24 mouse cellular contexts compared by ENCODE assay signal in the genomic region with DNA sequence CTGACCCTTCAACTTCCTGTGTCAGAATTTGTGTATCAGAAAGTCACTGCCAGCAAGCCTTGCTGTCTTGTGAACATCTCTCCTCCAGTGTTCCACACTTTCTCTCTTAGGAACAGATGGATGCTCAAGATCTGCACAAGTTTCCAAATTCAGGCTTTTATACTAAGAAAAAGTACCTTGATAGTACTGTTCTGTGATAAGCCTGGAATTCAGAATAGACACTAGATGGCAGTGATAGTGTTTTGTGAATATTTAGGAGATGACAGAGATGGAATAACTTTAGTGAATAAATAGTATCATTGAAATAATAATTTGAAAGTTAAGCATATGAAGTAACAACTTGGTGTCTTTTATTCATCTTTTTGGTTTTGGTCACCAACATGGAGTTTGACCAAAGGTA. TPM values are rescaled to one million over a fixed set of nuclear protein-coding genes. Genes with fewer than 3 reads are reported as not detected.
DNase-seq lines count a peak whose midpoint lies in the region; ATAC-seq and TF ChIP-seq lines count a peak whose summit lies in the region.
"Had no signal": no experiment of that assay in that cellular context is flagged by ENCODE, and none has a peak within 500 bp of the region (broad histone marks: within the 10 kb centered on the region; RNA-seq: fewer than 3 reads in every experiment).

No protein-coding gene starts in this region.

- peak; percentile 36 for DNase-seq in hindbrain, embryonic 14.5 days (ENCODE audit: low spot score)
- no peak for DNase-seq in hindbrain, embryonic 10.5 days (ENCODE audit: low spot score)
- DNase-seq in lung, postnatal 0 days (ENCODE audit: low spot score): no peak
- no peak for DNase-seq in lung, postnatal 14 days
- DNase-seq in Patski (ENCODE audit: low read depth, low spot score): no peak
- DNase-seq in stomach, postnatal 0 days (ENCODE audit: low spot score): no peak
- DNase-seq in kidney, adult 2 months: no peak
- DNase-seq: adrenal gland, postnatal 14 days; cerebellum, adult 18-20 months; cerebellum, postnatal 10 days; gastrocnemius, adult 2 months; heart, postnatal 14 days; kidney, adult 9 months; kidney, postnatal 10 days; right cerebral cortex, postnatal 4 days; thymus, postnatal 4 days had no signal

- no peak overlapping the region for H3K27ac ChIP-seq in hindbrain, embryonic 14.5 days
- H3K27ac ChIP-seq in hindbrain, embryonic 10.5 days: no peak overlapping the region
- H3K27ac ChIP-seq in lung, postnatal 0 days (ENCODE audit: low read length): no peak overlapping the region
- no peak overlapping the region for H3K27ac ChIP-seq in stomach, postnatal 0 days (replicated peaks)
- H3K27ac ChIP-seq in kidney, adult 2 months (ENCODE audit: insufficient read depth, low read depth, low read length): no peak overlapping the region
- H3K27ac ChIP-seq: embryonic facial prominence, embryonic 13.5 days; gastrocnemius, adult 2 months; hindbrain, embryonic 13.5 days; limb, embryonic 13.5 days; macrophage; neural tube, embryonic 13.5 days had no signal

- H3K4me3 ChIP-seq in hindbrain, embryonic 14.5 days (replicated peaks; ENCODE audit: low read length): no peak overlapping the region
- H3K4me3 ChIP-seq in hindbrain, embryonic 10.5 days: no peak overlapping the region
- H3K4me3 ChIP-seq in lung, postnatal 0 days (ENCODE audit: low read depth, low read length): no peak overlapping the region
- no peak overlapping the region for H3K4me3 ChIP-seq in stomach, postnatal 0 days (ENCODE audit: low read depth, low read length)
- no peak overlapping the region for H3K4me3 ChIP-seq in kidney, adult 2 months (ENCODE audit: insufficient read depth, low read depth, low read length)
- H3K4me3 ChIP-seq: embryonic facial prominence, embryonic 13.5 days; gastrocnemius, adult 2 months; hindbrain, embryonic 13.5 days; limb, embryonic 13.5 days; neural tube, embryonic 13.5 days had no signal

- H3K9me3 ChIP-seq in hindbrain, embryonic 14.5 days (ENCODE audit: control insufficient read depth, low read length): no peaks in the 10 kb centered on the region
- H3K9me3 ChIP-seq in hindbrain, embryonic 10.5 days: no peaks in the 10 kb centered on the region
- no peaks in the 10 kb centered on the region for H3K9me3 ChIP-seq in lung, postnatal 0 days (ENCODE audit: low read length)
- no peaks in the 10 kb centered on the region for H3K9me3 ChIP-seq in stomach, postnatal 0 days (ENCODE audit: control insufficient read depth, low read length)
- H3K9me3 ChIP-seq: embryonic facial prominence, embryonic 13.5 days; hindbrain, embryonic 13.5 days; limb, embryonic 13.5 days; neural tube, embryonic 13.5 days had no signal

- TF ChIP-seq POLR2A in kidney, adult 2 months (IDR thresholded peaks at IDR 0.05; ENCODE audit: low read depth, low read length): no peak

- no peak overlapping the region for H3K9ac ChIP-seq in hindbrain, embryonic 14.5 days
- no peak overlapping the region for H3K9ac ChIP-seq in lung, postnatal 0 days (replicated peaks; ENCODE audit: low read depth)
- no peak overlapping the region for H3K9ac ChIP-seq in stomach, postnatal 0 days (ENCODE audit: low read length)
- H3K9ac ChIP-seq: embryonic facial prominence, embryonic 13.5 days; hindbrain, embryonic 13.5 days; limb, embryonic 13.5 days; neural tube, embryonic 13.5 days had no signal

- no peak for TF ChIP-seq EP300 in lung, postnatal 0 days (IDR thresholded peaks at IDR 0.05)
- TF ChIP-seq EP300 in stomach, postnatal 0 days (optimal IDR thresholded peaks at IDR 0.05): no peak

- 0 out of 2 replicates have a peak, but pooled peaks have one; percentile 8 for TF ChIP-seq CTCF in lung, postnatal 0 days (IDR thresholded peaks at IDR 0.05)
- TF ChIP-seq CTCF in Patski (IDR thresholded peaks at IDR 0.05): peak; percentile 14
- peak; percentile 28; the same call in 1 of the 2 replicates for TF ChIP-seq CTCF in stomach, postnatal 0 days (IDR thresholded peaks at IDR 0.05; ENCODE audit: low read depth)
- no peak for TF ChIP-seq CTCF in kidney, adult 2 months (conservative IDR thresholded peaks at IDR 0.05; ENCODE audit: insufficient read depth, insufficient read length, low read depth, low read length)

- CTCF ChIA-PET in Patski (lab: Charles Lee): interaction anchor here (1.2 to 1.4 kb wide), 2 partner anchors 9 to 11 kb away, joined by 3 read pairs; no protein-coding TSS in a partner anchor

- peaks cover 83% of the 10 kb centered on the region for H3K36me3 ChIP-seq in hindbrain, embryonic 14.5 days (replicated peaks; ENCODE audit: control insufficient read depth, insufficient read depth)
- peaks cover 96% of the 10 kb centered on the region for H3K36me3 ChIP-seq in hindbrain, embryonic 10.5 days
- H3K36me3 ChIP-seq in lung, postnatal 0 days (ENCODE audit: insufficient read depth, low read length): peaks cover 43% of the 10 kb centered on the region
- H3K36me3 ChIP-seq in stomach, postnatal 0 days (ENCODE audit: control insufficient read depth, insufficient read depth, low read length): peaks cover 18% of the 10 kb centered on the region
- peaks cover 21% of the 10 kb centered on the region for H3K36me3 ChIP-seq in kidney, adult 2 months (ENCODE audit: control insufficient read depth, insufficient read depth, low read length)

- H3K4me1 ChIP-seq in hindbrain, embryonic 14.5 days (replicated peaks; ENCODE audit: control insufficient read depth, insufficient read depth, low read length): no peaks in the 10 kb centered on the region
- H3K4me1 ChIP-seq in hindbrain, embryonic 10.5 days (replicated peaks): no peaks in the 10 kb centered on the region
- H3K4me1 ChIP-seq in lung, postnatal 0 days (ENCODE audit: insufficient read depth, low read depth, low read length): no peaks in the 10 kb centered on the region
- H3K4me1 ChIP-seq in stomach, postnatal 0 days (replicated peaks; ENCODE audit: control insufficient read depth, insufficient read depth): no peaks in the 10 kb centered on the region
- no peaks in the 10 kb centered on the region for H3K4me1 ChIP-seq in kidney, adult 2 months (ENCODE audit: control insufficient read depth, insufficient read depth, low read length)
- H3K4me1 ChIP-seq: embryonic facial prominence, embryonic 13.5 days; hindbrain, embryonic 13.5 days; limb, embryonic 13.5 days; neural tube, embryonic 13.5 days had no signal

- no peak overlapping the region for H3K4me2 ChIP-seq in hindbrain, embryonic 14.5 days (replicated peaks)
- no peak overlapping the region for H3K4me2 ChIP-seq in lung, postnatal 0 days (replicated peaks; ENCODE audit: low read depth, low read length)
- no peak overlapping the region for H3K4me2 ChIP-seq in stomach, postnatal 0 days (replicated peaks; ENCODE audit: low read depth)
- H3K4me2 ChIP-seq: embryonic facial prominence, embryonic 13.5 days; hindbrain, embryonic 13.5 days; limb, embryonic 13.5 days; liver, embryonic 11.5 days; neural tube, embryonic 13.5 days had no signal

- in situ Hi-C loops in Patski (cut with MboI; ENCODE audit: low pct_unique_long_range_greater_than_20kb): no loop called here

- no peaks in the 10 kb centered on the region for H3K27me3 ChIP-seq in hindbrain, embryonic 14.5 days (ENCODE audit: control insufficient read depth, insufficient read depth, low read length)
- no peaks in the 10 kb centered on the region for H3K27me3 ChIP-seq in hindbrain, embryonic 10.5 days (ENCODE audit: insufficient read depth, poor library complexity, severe bottlenecking)
- no peaks in the 10 kb centered on the region for H3K27me3 ChIP-seq in lung, postnatal 0 days (replicated peaks; ENCODE audit: insufficient read depth, low read length)
- H3K27me3 ChIP-seq in Patski: no peaks in the 10 kb centered on the region
- no peaks in the 10 kb centered on the region for H3K27me3 ChIP-seq in stomach, postnatal 0 days (ENCODE audit: control insufficient read depth, insufficient read depth, low read length)
- no peaks in the 10 kb centered on the region for H3K27me3 ChIP-seq in kidney, adult 2 months (replicated peaks; ENCODE audit: control insufficient read depth, insufficient read depth, low read length)
- H3K27me3 ChIP-seq: CH12.LX; embryonic facial prominence, embryonic 13.5 days; hindbrain, embryonic 13.5 days; limb, embryonic 13.5 days; neural tube, embryonic 13.5 days had no signal

- POLR2A ChIA-PET in Patski (lab: Charles Lee): no interaction called here

- ATAC-seq in hindbrain, embryonic 14.5 days (ENCODE audit: low FRiP score): no peak
- no peak for ATAC-seq in lung, postnatal 0 days
- no peak for ATAC-seq in Patski
- no peak for ATAC-seq in stomach, postnatal 0 days (ENCODE audit: low FRiP score, low TSS enrichment)
- ATAC-seq: inflammation-experienced regulatory T-cells, adult 6 months had no signal

RNA-seq across cellular contexts. Expression of gene Rdx, which starts 25.2 kb away (rescaled TPM):
- 105 and 106 TPM in 2 replicates for polyA plus RNA-seq in hindbrain, embryonic 14.5 days (2014; fragmentation: Nextera tagmentation; extraction: Ambion mirVana)
- polyA plus RNA-seq in hindbrain, embryonic 10.5 days (2016; fragmentation: Nextera tagmentation; extraction: Ambion mirVana): 128 and 160 TPM in 2 replicates
- 143 and 167 TPM in 2 replicates for polyA plus RNA-seq in lung, postnatal 0 days (2015; fragmentation: Nextera tagmentation; extraction: Ambion mirVana)
- polyA plus RNA-seq in Patski (2021): 96.6 TPM
- 40.9 and 52.7 TPM in 2 replicates for polyA plus RNA-seq in stomach, postnatal 0 days (2015; fragmentation: Nextera tagmentation; extraction: Ambion mirVana)
- 25.5 and 39.2 TPM in 2 replicates for polyA plus RNA-seq in kidney, adult 2 months (2012; rRNA removed)
